Mouse (Mus musculus) neural tube, embryonic 12.5 days (tissue): ENCODE measurements around the gene Hinfp. TPM values are rescaled to one million over a fixed set of nuclear protein-coding genes. Genes with fewer than 3 reads are reported as not detected.
"Not testable (repeated sequence)": the region's sequence is repeated elsewhere in the genome, so short reads cannot be mapped to it uniquely, and the experiment has no call there.

Experiments used
- ATAC-seq: fragments of 200-750 bp; cut with Nextera tagmentation; 2 replicates; pipeline ENCODE4 v1.8.0; 2017; ENCODE audit warnings: low read depth, mild to moderate bottlenecking, moderate TSS enrichment, moderate library complexity; ENCODE audit not compliant: low FRiP score
- H3K27ac ChIP-seq: fragments of 300-500 bp; sonication (generic); 2 replicates; pipeline ENCODE4 v1.5.1; 2016
- H3K27me3 ChIP-seq: fragments of 300-500 bp; sonication (generic); replicated peaks from 2 replicates; pipeline ENCODE4 v1.6.1; 2016; ENCODE audit warnings: mild to moderate bottlenecking
- H3K36me3 ChIP-seq: fragments of 300-500 bp; sonication (generic); 2 replicates; pipeline ENCODE4 v1.6.1; 2016; ENCODE audit warnings: mild to moderate bottlenecking
- H3K4me1 ChIP-seq: fragments of 300-500 bp; sonication (generic); 2 replicates; pipeline ENCODE4 v1.6.1; 2016
- H3K4me2 ChIP-seq: fragments of 300-500 bp; sonication (generic); replicated peaks from 2 replicates; pipeline ENCODE4 v1.6.1; 2016; ENCODE audit warnings: mild to moderate bottlenecking
- H3K4me3 ChIP-seq: fragments of 300-500 bp; sonication (generic); 2 replicates; pipeline ENCODE4 v1.5.1; 2016
- H3K9ac ChIP-seq: fragments of 300-500 bp; sonication (generic); 2 replicates; pipeline ENCODE4 v1.6.1; 2016; ENCODE audit warnings: mild to moderate bottlenecking
- H3K9me3 ChIP-seq: fragments of 300-500 bp; sonication (generic); 2 replicates; pipeline ENCODE4 v1.6.1; 2016; ENCODE audit warnings: mild to moderate bottlenecking
- WGBS: fragments of 180-500 bp; shearing (Covaris S2); methylation state at CpG from one replicate; pipeline ENCODE4 v1.1.7; 2016; 5-methylcytosine and 5-hydroxymethylcytosine counted together
- polyA plus RNA-seq: library from polyadenylated mRNA; unstranded; fragments of >200 nt; fragmentation: Nextera tagmentation; extraction: Ambion mirVana; gene quantifications from 2 replicates; pipeline ENCODE4 v1.2.1, GENCODE M21; 2016

The Hinfp gene
- polyA plus RNA-seq, 1 experiment from 2014 or later: 33.5 TPM

- WGBS: 72% methylated on average over 5 of the region's 5 CpGs
- Histone ChIP-seq H3K27ac (no peak overlapping the region), H3K4me1 (peaks cover 30% of the 10 kb centered on the region), H3K36me3 (peaks cover 38% of the 10 kb centered on the region), H3K4me3 (peak overlapping the region; percentile 88; the same call in 1 of the 2 replicates), H3K9me3 (no peaks in the 10 kb centered on the region), H3K4me2 (peak overlapping the region; percentile 94), H3K27me3 (no peaks in the 10 kb centered on the region), H3K9ac (peak overlapping the region; percentile 33; the same call in 1 of the 2 replicates)
- ATAC-seq: no peak
These were observed 12.8 kb upstream of the Hinfp start for GRCm38 (mm10) chr9:44318076-44318825.

GRCm38 (mm10) chr9:44317452-44317851, 12.0 kb upstream of the Hinfp start:
- Histone ChIP-seq H3K27ac (no peak overlapping the region), H3K4me3 (no peak overlapping the region), H3K4me1 (peaks cover 30% of the 10 kb centered on the region), H3K9ac (no peak overlapping the region), H3K9me3 (no peaks in the 10 kb centered on the region), H3K4me2 (peak overlapping the region; percentile 94; the same call in 1 of the 2 replicates), H3K36me3 (peaks cover 46% of the 10 kb centered on the region), H3K27me3 (no peaks in the 10 kb centered on the region)
- 74% methylated on average over 4 of the region's 4 CpGs for WGBS
- no peak for ATAC-seq

DNA sequence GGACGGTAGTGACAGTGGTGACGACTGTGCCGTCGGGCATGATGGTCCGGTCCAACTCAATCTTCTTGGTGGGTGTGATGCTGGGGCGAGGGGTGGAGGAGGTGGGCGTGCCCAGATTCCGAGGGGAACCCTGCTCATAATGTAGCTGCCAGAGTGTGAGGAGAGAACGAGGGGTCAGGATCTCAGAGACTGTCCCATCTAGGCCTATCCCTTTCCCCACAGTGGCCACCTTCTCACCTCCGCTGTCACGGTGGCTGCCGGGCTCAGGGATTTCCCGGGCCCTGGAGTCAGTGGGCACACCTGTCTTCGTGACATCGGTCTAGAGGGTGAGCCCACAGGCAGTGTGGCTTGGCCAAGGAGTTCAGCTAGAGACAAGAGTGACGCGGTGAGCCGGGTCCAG, 9.4 kb upstream of the Hinfp start:
- WGBS: 95% methylated on average over 18 of the region's 18 CpGs
- Histone ChIP-seq H3K4me1 (peaks cover 33% of the 10 kb centered on the region), H3K36me3 (peaks cover 50% of the 10 kb centered on the region), H3K9ac (no peak overlapping the region), H3K9me3 (no peaks in the 10 kb centered on the region), H3K27ac (no peak overlapping the region), H3K4me2 (no peak overlapping the region), H3K4me3 (no peak overlapping the region), H3K27me3 (no peaks in the 10 kb centered on the region)
- ATAC-seq: no peak

DNA sequence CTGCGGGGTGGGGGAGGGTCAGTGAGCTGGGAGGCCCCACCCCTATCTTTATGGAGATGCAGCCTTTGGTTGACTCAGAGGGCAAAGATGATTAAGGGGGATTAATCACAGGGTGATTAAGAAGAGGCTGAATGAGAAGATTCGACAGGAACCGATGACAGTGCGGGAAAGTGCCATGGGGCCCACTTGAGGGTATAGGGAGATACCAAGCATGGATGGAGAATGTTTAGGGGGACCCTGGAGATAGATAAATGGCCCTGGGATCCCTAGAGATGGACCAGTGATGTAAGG, 8.7 kb upstream of the Hinfp start:
- Histone ChIP-seq H3K4me1 (peaks cover 29% of the 10 kb centered on the region), H3K27me3 (no peaks in the 10 kb centered on the region), H3K9ac (no peak overlapping the region), H3K9me3 (no peaks in the 10 kb centered on the region), H3K27ac (no peak overlapping the region), H3K4me2 (no peak overlapping the region), H3K36me3 (peaks cover 50% of the 10 kb centered on the region), H3K4me3 (no peak overlapping the region)
- no peak for ATAC-seq
- 77% methylated on average over 4 of the region's 4 CpGs for WGBS

GRCm38 (mm10) chr9:44313476-44314256, 8.2 kb upstream of the Hinfp start:
- no peaks in the 10 kb centered on the region for H3K27me3 ChIP-seq
- WGBS: 82% methylated on average over 19 of the region's 19 CpGs
- H3K36me3 ChIP-seq: peaks cover 50% of the 10 kb centered on the region
- H3K9ac ChIP-seq: no peak overlapping the region
- no peak for ATAC-seq
- H3K9me3 ChIP-seq: no peaks in the 10 kb centered on the region
- H3K27ac ChIP-seq: no peak overlapping the region
- H3K4me3 ChIP-seq: no peak overlapping the region
- no peak overlapping the region for H3K4me2 ChIP-seq
- H3K4me1 ChIP-seq: peaks cover 23% of the 10 kb centered on the region

DNA sequence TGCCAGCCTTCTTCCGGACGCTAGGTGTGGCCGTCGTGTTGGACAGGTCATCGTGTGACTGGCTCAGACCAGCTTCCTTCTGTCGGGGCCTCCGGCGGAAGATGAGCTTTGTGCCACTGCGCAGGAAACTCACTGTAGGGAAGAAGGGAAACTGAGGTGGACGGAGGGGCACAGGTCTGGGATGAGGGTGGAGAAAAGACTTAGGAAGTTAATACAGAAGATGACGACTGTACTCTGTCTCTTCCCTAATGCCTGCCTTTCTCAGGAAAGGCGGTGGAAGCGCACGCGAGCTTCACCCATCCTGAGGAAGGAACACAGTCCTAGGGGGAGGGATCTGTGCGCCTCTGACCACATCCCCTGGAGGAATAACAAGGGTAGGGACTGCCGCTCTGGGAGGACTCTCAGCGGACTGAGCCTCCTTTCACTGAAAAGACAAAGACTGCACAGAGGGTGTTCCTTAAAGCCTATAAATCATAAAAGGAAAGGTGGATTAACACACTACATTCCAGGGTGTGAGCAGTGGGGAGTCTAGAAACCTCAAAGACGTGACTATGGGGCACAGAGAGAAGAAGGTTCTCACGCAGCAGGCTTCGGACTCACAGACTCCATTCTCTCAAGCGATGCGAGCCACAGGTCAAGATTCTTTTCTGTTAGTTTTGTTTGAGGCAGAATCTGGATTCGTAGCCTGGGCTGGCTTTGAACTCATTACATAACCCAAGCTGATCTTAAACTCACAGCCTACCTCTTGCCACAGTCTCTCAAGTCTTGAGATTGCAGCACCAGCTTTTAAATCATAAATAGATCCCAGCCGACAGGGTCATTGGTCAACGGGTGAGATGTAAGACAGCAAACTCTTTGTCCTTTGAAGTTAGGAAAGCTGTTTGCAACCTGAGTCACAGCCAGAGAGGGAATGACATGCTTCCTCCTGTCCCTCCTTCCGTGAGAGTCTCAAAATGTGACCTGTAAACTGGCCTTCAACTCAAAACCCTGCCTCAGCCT, 6.0 kb upstream of the Hinfp start:
- Histone ChIP-seq H3K4me1 (peaks cover 10% of the 10 kb centered on the region), H3K9me3 (no peaks in the 10 kb centered on the region), H3K4me2 (peak overlapping the region; percentile 27), H3K4me3 (no peak overlapping the region), H3K27ac (no peak overlapping the region), H3K9ac (no peak overlapping the region), H3K27me3 (no peaks in the 10 kb centered on the region), H3K36me3 (peaks cover 44% of the 10 kb centered on the region)
- WGBS: 6% methylated on average over 27 of the region's 27 CpGs
- peak; percentile 63; the same call in 1 of the 2 replicates for ATAC-seq

GRCm38 (mm10) chr9:44310750-44311135, 5.3 kb upstream of the Hinfp start:
- peaks cover 10% of the 10 kb centered on the region for H3K4me1 ChIP-seq
- 32% methylated on average over 10 of the region's 10 CpGs for WGBS
- H3K9ac ChIP-seq: no peak overlapping the region
- peak overlapping the region; percentile 27 for H3K4me2 ChIP-seq
- H3K27me3 ChIP-seq: no peaks in the 10 kb centered on the region
- ATAC-seq: no peak
- no peaks in the 10 kb centered on the region for H3K9me3 ChIP-seq
- no peak overlapping the region for H3K27ac ChIP-seq
- no peak overlapping the region for H3K4me3 ChIP-seq
- H3K36me3 ChIP-seq: peaks cover 37% of the 10 kb centered on the region

DNA sequence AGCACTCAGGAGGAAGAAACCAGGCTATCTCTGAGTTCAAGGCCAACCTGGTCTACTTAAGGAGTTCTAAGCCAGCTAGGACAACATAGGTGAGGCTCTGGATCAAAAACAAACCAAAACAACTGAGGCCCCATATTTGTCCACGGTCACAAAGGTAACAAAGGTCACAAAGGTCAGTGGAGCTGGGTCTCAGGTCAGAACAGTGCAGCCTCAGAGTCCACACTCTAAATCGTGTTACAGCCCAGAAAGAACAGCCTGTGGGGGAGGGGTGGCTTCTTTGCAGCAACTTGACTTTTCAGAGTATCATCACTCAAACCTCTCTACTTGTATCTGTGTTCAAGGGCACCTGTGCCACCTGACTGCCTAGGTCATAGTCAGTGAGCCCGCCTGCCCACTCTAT, 4.3 kb upstream of the Hinfp start:
- Histone ChIP-seq H3K4me3 (no peak overlapping the region), H3K27me3 (no peaks in the 10 kb centered on the region), H3K27ac (no peak overlapping the region), H3K4me1 (peaks cover 12% of the 10 kb centered on the region), H3K9me3 (no peaks in the 10 kb centered on the region), H3K4me2 (no peak overlapping the region), H3K9ac (no peak overlapping the region), H3K36me3 (peaks cover 27% of the 10 kb centered on the region)
- ATAC-seq: no peak
- 56% methylated on average over 3 of the region's 3 CpGs for WGBS

DNA sequence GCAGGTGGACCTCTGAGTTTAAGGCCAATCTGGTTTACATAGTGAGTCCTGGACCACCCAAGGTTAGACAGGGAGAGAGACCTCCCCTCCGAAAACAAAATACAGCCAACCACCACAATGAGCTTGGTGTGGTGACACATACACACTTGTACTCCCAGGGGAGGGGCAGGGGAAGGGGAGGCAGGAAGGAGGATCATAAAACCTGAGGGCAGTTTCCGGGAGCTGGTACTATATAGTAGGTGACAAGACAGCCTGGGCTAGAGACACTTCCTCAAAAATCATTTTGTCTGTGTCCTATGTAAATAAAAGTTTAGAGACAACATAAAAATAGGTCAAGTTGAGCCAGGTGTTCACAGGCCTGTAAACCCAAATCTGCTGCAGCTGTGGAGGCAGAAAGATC, 1.8 kb upstream of the Hinfp start:
- H3K9me3 ChIP-seq: no peaks in the 10 kb centered on the region

GRCm38 (mm10) chr9:44306532-44306931, 1.1 kb upstream of the Hinfp start:
- WGBS: 91% methylated on average over 6 of the region's 6 CpGs
- Histone ChIP-seq H3K4me1 (peaks cover 19% of the 10 kb centered on the region), H3K9ac (no peak overlapping the region), H3K9me3 (no peaks in the 10 kb centered on the region), H3K36me3 (peaks cover 14% of the 10 kb centered on the region), H3K4me3 (no peak overlapping the region), H3K4me2 (no peak overlapping the region), H3K27me3 (no peaks in the 10 kb centered on the region), H3K27ac (no peak overlapping the region)
- no peak for ATAC-seq

More for the DNA sequence above, 1.8 kb upstream of the Hinfp start:
- Histone ChIP-seq H3K27me3 (no peaks in the 10 kb centered on the region), H3K9ac (no peak overlapping the region), H3K27ac (no peak overlapping the region), H3K36me3 (peaks cover 8% of the 10 kb centered on the region), H3K4me3 (no peak overlapping the region), H3K4me1 (peaks cover 19% of the 10 kb centered on the region), H3K4me2 (no peak overlapping the region)
- WGBS: 80% methylated on average over 2 of the region's 2 CpGs
- ATAC-seq: no peak

DNA sequence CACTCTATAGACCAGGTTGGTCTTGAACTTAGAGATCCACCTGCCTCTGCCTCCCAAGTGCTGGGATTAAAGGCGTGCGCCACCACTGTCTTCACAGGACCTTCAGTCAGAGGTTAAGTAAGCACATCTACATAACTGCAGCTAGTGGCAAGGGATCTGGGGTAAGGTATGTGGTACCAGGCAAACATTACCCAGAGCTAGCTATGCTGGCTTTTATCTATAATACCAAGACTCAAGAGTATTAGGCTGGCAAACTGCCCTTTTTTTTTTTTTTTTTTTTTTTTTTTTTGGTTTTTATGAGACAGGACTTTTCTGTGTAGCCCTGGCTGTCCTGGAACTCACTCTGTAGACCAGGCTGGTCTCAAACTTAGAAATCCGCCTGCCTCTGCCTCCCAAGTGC, 5.5 kb downstream of the Hinfp start:
- H3K4me1 ChIP-seq, H3K4me3 ChIP-seq, H3K9ac ChIP-seq, ATAC-seq, H3K27me3 ChIP-seq, H3K9me3 ChIP-seq, H3K27ac ChIP-seq, H3K4me2 ChIP-seq: not testable (repeated sequence)
- peaks cover 73% of the 10 kb centered on the region for H3K36me3 ChIP-seq
- WGBS: 96% methylated on average over 3 of the region's 3 CpGs

GRCm38 (mm10) chr9:44292490-44292889, 13.0 kb downstream of the Hinfp start:
- H3K27me3 ChIP-seq: peaks cover 6% of the 10 kb centered on the region; the same call in 1 of the 2 replicates
- H3K4me2 ChIP-seq: no peak overlapping the region
- 72% methylated on average over 3 of the region's 3 CpGs for WGBS
- peaks cover 18% of the 10 kb centered on the region for H3K4me1 ChIP-seq
- H3K27ac ChIP-seq: no peak overlapping the region
- ATAC-seq: no peak
- H3K9me3 ChIP-seq: no peaks in the 10 kb centered on the region
- no peak overlapping the region for H3K4me3 ChIP-seq
- no peak overlapping the region for H3K9ac ChIP-seq
- peaks cover 62% of the 10 kb centered on the region for H3K36me3 ChIP-seq
